Mouse (Mus musculus) lung, postnatal 10 days (tissue): ENCODE measurements at regions not wholly inside any gene's neighbourhood (a gene's known extent, or its start where the extent isn't known, plus 50 kb on each side); places are given as distances from the start of the nearest gene placed in this dataset.

ENCODE experiments used
- DNase-seq: peaks from one replicate; pipeline ENCODE4 v3.0.0; 2021

- peak; percentile 69 for DNase-seq
Observed at GRCm38 (mm10) chr5:52920251-52920650, 86.4 kb downstream of the Anapc4 start.

- no peak for DNase-seq
Observed at GRCm38 (mm10) chr5:52920722-52921264, 87.0 kb downstream of the Anapc4 start.

- no peak for DNase-seq
Observed at GRCm38 (mm10) chr5:52925006-52925405, 91.2 kb downstream of the Anapc4 start.

- no peak for DNase-seq
Observed at GRCm38 (mm10) chr5:52929690-52930089, 95.9 kb downstream of the Anapc4 start.

- no peak for DNase-seq
Observed at GRCm38 (mm10) chr5:52933291-52933690, 99.5 kb downstream of the Anapc4 start.

- no peak for DNase-seq
Observed at GRCm38 (mm10) chr5:52937626-52938025, 100.3 kb upstream of the Slc34a2 start.

- no peak for DNase-seq
Observed at GRCm38 (mm10) chr5:52939994-52940393, 97.9 kb upstream of the Slc34a2 start.

- no peak for DNase-seq
Observed at GRCm38 (mm10) chr5:52940645-52941044, 97.2 kb upstream of the Slc34a2 start.

- no peak for DNase-seq
Observed at GRCm38 (mm10) chr5:52953875-52954274, 84.0 kb upstream of the Slc34a2 start.

GRCm38 (mm10) chr5:52954713-52955112 is 83.2 kb upstream of the Slc34a2 start:
- DNase-seq, result no peak

- DNase-seq, result no peak
Observed at GRCm38 (mm10) chr5:52964209-52964608, 73.7 kb upstream of the Slc34a2 start.

- no peak for DNase-seq
Observed at GRCm38 (mm10) chr5:52971811-52972210, 66.1 kb upstream of the Slc34a2 start.

- no peak for DNase-seq
Observed at GRCm38 (mm10) chr5:52973003-52973402, 64.9 kb upstream of the Slc34a2 start.

GRCm38 (mm10) chr5:52975557-52976088 is 62.3 kb upstream of the Slc34a2 start:
- peak; percentile 29 for DNase-seq

- peak; percentile 40 for DNase-seq
Observed at GRCm38 (mm10) chr5:52977826-52978687, 59.8 kb upstream of the Slc34a2 start.

GRCm38 (mm10) chr5:52979458-52979857 is 58.4 kb upstream of the Slc34a2 start:
- peak; percentile 20 for DNase-seq

- DNase-seq, result no peak
Observed at GRCm38 (mm10) chr5:52982056-52982455, 55.8 kb upstream of the Slc34a2 start.

- DNase-seq, result peak; percentile 38
Observed at GRCm38 (mm10) chr5:52982741-52983140, 55.1 kb upstream of the Slc34a2 start.
